Mouse (Mus musculus) adrenal gland, postnatal 4 days (tissue): Measurements from ENCODE around the gene Abca7. TPM values are rescaled to one million over a fixed set of nuclear protein-coding genes. Genes with fewer than 3 reads are reported as not detected.

Experiments
- DNase-seq, 2 experiments: peaks; one replicate each; pipeline ENCODE4 v3.0.0; 2021 to 2022; ENCODE audit warnings: low spot score in 2 of 2, mixed read lengths in 2 of 2
- total RNA-seq, 2 experiments: library from RNA; stranded (reverse); gene quantifications; 2 replicates each; pipeline ENCODE4 v1.2.3; 2021

Gene Abca7
- total RNA-seq, 2 experiments from 2014 or later = 21.9 to 23.0 TPM

DNA sequence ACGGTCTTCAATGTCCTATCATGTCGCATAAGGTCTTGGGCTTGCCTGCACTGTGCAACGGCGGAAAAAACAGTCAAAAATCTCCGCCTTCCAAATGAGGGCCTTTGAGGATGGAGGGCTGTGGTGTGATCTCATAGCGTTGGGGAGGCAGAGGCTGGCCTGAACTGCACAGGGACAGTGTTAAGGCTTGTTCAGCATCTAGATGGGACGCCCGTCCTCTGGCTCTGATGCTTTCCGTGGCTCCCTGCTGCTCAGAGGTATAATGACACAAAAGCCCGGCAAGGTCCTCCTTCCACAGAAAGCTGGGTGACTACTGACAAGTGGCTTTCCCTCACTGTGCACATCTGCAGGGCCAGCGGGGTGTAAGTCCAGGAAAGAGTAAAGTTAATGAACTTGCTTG is 23.9 kb downstream of the Abca7 start:
- no peak for DNase-seq

DNA sequence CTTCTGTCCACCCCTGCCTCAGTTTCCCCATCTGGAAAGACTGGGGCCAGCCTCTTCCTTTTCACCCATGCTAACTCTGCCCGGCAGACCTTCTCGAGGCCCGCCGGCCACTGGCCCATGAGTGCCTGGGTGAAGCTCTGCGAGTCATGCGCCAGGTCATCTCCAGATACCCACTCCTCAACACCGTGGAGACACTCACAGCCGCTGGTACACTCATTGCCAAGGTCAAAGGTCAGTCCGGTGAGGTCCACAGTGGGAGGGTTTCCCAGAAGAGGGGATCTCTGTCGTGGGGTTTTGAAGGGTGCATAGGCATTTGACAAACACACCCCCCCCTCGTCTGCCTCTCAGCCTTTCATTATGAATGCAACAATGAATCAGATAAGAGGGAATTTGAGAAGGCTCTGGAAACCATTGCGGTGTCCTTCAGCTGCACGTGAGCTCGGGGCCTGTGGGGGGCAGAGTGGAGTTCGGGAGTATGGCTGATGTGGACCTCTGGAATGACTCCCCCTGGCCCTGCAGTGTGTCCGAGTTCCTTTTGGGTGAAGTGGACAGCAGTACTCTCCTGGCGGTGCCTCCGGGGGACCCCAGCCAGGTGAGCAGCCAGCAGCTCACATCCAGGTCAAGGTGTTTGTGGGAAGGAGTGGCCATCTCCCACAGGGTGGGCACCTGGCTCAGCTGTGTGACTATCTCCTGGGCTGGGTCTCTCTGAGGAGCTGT is 24.5 kb downstream of the Abca7 start:
- no peak for DNase-seq

DNA sequence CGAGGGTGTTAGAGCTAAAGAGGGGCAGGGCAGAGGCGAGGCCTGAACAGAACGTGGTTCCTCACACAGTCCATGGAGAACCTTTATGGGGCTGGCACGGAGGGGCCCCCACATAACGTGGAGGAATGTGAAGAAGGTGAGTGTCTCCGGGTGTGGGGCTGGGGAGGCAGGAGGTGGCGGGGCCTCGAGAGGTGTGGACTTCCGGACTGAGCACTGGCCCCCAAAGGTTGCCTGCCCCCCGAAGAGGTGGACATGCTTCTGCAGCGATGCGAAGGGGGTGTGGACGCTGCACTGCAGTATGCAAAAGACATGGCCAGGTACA is 25.0 kb downstream of the Abca7 start:
- DNase-seq = no peak

DNA sequence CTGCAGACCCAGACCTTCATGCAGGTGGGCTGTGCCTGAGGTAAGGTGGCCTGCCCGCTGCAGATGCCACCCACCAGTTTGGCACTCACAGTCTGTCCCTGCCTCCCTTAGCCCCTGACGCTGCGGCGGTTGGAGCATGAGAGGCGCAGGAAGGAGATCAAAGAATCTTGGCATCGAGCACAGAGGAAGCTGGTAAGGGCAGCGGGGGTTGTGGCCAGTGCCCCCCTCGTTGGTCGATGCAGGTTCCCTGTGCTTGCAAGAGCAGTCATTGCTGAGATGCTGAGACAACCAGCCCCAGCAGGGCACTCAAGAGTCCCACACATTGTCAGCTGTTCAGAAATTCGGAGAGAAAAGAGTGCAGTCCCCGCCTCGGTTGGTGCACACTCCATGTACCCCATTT is 25.9 kb downstream of the Abca7 start:
- no peak for DNase-seq

DNA sequence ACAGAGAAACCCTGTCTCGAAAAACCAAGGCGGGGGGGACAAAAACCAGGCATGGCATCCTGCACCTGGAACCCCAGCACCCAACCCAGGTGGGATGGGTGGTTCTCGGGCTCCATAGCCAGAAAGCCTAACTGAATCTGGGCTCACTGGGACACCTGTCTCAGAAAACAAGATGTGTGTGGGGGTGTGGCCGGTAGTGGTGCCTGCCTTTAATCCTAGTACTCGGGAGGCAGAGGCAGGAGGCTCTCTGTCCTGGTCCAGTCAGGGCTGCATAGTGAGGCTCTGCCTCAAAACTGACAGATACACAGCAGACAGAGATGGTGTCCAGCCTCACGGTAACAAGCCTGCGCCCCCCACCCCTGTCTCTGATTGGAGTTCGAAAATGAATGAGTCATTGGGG is 26.5 kb downstream of the Abca7 start:
- no peak for DNase-seq

DNA sequence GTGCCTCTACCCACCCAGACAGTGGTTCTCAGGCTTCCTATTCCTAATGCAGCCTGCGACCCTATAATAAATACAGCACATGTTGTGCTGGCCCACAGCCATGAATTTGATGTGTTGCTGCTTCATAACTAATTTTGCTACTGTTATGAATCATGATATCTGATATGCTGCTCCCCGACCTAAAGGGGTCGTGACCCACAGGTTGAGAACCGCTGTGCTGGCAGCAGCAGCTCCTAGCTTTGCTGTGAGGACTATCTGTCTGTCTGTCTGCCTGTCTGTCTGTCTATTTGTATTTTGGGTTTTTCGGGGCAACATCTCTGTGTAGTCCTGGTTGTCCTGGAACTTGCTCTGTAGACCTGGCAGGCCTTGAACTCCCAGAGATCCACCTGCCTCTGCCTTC is 27.5 kb downstream of the Abca7 start:
- DNase-seq = no peak

DNA sequence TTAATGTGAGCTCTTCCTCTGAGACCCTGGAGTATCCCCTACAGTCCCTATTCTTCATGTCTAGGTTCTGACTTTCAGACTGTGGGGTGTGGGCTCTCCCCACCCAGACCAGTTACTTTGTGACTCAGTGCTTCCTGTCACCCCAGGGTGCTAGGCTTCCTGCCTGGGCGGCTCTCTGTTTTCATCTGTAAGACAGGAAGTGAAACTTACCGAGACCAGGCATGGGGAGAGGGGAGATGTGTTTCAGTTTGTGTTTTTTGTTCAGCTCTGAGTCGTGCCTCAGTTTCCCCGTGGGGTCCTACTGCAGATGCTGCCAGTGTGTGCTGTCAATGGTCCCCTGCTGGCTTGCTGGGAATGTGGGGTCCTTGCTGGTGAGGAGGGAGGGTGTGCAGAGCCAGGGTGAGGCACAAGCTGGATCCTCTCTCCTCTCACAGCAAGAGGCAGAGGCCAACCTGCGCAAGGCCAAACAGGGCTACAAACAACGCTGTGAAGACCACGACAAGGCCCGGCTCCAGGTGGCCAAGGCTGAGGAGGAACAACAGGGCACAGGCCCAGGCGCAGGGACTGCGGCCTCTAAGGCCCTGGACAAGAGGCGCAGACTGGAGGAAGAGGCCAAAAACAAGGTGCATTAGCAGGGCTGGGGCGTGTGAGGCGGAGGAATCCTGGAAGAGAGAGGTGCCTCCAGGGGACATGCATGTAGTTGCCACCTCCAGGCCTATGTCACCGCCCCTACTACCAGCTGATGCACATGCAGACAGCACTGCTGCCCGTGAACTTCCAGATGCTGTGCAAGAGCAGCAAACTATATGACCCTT is 28.1 kb downstream of the Abca7 start:
- DNase-seq = no peak

DNA sequence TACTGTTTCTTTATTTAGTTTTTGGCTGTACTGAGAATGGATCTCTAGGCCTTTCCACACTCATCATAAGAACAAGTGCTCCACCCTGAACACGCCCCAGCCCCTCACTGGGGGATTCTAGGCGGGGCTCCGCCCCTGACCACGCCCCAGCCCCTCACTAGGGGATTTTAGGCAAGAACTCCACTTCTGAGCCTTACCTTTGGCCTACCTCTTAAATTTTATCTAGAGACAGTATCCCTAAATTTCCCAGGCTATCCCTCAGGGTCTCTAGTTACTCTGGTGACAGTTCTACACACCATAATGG is 28.7 kb downstream of the Abca7 start:
- DNase-seq = no peak

DNA sequence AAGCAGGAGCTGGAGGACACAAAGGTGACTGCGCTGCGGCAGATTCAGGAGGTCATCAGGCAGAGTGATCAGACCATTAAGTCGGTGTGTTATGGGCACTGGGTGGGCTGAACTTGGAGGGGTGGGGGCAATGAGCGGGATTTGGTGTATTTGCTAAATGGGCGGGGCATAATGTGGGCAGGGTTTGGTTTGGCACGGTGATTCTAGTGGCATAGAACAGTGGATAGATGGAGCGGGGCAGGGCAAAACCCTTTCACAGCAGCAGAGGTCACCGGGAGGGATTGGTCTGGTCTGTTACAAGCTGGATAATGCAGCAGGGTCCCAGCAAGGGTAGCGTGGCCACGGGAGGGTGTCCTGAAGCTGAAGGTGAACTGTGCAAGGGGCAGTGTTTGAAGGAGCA is 29.2 kb downstream of the Abca7 start:
- DNase-seq = no peak

DNA sequence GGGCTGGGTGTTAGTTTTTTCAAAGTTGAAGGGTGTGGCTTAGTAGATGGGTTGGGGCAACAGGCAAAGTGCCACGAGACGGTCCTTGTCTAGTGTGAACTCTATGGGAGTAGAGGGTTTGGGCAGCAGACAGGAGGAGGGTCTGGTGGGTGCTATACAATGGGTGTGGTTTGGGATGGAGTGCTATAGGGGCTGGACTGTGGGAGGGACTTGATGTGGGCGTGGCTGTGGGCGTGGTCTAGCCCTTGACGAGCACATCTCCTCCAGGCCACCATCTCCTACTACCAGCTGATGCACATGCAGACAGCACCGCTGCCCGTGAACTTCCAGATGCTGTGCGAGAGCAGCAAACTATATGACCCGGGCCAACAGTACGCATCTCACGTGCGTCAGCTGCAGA is 29.6 kb downstream of the Abca7 start:
- no peak for DNase-seq

DNA sequence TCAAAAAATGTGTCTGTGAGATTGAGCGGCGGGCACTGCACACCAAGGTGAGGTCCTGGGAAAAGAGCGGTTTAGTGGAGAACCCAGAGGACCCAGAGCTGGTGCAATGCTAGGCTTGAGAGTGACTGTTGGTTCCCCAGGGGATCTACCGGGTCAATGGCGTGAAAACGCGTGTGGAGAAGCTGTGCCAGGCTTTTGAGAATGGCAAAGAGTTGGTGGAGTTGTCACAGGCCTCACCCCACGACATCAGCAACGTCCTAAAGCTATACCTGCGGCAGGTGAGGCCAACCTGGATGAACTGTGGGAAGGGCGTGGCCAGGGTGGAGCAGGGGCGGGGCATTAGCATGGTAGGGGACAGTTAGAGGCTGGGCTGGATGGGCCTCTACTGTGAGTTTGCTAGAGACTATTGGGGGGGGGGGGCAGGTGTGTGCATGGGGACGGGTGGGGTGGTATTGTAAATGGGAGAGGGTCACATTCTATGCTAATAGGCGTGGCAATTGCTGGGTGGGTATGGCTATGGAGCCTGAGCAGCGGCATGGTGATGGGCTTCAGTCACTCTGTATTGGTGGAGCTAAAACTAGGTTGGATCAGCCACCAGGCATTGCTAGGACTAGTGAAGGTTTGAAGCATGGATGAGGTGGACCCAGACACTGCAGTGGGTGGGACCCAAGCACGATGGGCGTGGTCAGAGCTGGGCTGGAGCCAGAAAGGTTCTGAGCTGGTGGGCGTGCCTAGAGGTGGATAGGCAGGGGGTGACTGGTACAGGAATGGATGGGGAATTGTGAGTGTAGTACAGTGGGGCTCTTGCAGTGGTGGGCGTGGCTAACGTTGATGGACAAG is 31.6 kb downstream of the Abca7 start:
- no peak for DNase-seq

DNA sequence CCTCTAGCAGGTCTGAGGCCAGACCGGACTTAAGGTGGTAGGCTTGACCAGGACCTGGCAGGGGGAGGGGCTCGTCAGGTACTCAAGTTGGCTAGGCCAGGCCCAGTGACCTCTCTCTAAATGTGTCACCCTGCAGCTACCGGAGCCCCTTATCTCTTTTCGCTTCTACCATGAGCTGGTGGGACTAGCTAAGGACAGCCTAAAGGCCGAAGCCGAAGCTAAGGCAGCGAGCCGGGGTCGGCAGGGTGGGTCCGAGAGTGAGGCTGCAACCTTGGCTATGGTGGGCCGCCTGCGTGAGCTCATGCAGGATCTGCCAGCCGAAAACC is 32.2 kb downstream of the Abca7 start:
- no peak for DNase-seq

DNA sequence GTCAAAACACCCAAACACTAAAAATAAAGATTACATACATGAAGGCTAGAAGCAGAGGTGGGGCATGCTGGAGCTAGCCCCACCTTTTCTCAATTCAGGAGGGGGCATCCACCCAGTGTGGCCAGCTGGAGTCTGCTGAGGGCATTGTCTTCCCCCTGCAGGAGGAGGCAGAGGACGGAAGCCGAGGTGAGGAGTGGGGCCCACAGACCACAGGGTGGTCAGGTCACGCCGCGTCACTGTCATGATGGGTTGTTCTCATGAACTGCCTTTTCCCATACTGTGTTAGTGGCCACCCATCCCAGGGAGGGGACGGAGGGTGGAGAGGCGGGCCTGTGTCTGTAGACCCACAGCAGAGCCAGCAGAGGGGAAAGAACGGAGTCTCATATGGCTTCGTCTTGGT is 33.9 kb downstream of the Abca7 start:
- DNase-seq = no peak

DNA sequence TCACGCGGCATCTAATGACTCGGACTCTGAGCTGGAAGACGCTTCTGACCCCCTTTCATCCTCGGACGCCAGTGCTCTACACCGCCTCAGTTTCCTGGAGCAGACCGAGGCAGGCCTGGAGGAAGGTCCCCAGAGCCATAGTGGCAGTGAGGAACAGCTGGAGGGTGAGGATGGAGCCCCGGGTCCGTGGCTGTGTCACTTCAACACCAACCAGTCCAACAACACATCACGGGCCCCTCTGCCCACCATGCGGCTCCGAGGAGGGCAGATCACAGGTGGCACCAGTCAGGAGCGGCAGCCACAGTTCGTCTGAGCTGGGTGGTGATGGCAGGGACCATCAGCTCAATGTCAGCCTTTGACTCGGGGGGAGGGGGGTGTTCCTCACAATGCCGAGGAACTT is 34.4 kb downstream of the Abca7 start:
- DNase-seq = no peak

DNA sequence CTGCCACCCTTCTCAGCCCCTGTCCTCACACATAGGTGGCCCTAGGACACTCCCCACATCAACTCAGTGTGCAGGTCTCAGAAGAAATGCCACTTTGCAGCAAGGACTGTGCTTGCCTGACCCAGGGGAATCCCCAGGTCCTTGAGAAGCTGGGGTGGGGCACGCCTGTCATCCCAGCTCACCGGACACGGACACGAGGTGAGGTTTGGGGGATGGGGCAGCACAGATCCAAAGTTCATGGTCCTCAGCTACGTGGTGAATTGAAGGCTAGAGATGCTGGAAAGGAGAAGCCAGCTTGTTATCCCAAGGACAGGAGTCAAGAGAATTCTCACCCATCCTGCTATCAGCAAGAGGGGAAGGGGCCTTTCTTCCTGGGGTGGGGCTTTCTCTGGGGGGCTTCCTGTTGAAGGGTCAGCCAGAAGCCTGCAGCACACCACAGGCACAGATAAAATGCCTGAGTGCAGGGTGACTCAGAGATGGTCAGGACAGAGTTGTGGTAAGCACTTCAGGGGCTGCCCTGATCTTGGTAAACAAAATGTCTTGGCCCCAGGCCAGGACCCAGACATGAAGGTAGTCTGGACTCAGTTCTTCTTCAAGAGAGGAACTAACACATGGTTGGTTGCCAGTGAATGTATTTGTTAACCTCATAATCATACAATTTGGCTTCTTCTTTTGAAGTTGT is 36.6 kb downstream of the Abca7 start:
- no peak for DNase-seq

DNA sequence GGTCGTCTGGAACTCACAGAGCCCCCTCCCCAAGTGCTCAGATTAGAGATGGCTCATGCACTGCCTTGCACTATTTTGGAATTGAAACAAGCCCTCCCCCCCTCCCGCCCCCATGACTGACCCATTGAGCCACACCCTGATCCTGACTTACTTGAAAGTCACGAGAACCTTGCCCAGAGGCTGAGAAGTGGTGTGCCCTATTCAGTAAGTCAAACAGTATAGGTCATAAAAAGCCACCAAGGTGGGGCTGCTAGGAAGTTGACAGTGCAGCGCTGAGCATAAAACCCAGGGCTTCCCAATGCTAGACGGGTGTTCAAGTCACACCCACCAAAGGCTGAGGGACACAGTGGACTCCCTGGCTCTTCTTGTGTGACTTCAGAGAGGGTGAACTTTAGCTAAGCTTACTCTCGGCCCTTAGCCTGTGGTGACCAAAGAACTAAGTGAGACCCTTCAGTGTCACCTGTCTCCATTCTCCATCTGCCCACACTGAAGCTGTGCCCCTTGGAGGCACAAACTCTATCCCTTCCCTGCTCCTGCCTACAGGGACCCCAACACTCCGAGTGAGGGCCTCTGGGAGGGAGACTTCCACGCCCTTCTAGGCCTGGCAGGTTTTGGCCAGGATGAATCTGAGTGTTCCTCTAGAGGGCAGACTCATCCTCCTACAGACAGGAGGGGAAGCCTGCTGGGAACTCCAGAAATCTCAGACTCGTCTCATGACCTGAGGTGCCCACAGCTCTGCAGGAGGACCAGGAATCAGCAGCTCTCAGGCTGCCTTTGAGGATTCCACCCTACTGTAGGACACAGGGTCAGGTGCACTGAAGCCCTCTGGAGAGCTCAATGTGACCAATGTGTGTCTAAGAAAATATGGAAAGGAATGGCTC is 37.5 kb downstream of the Abca7 start:
- DNase-seq = no peak

DNA sequence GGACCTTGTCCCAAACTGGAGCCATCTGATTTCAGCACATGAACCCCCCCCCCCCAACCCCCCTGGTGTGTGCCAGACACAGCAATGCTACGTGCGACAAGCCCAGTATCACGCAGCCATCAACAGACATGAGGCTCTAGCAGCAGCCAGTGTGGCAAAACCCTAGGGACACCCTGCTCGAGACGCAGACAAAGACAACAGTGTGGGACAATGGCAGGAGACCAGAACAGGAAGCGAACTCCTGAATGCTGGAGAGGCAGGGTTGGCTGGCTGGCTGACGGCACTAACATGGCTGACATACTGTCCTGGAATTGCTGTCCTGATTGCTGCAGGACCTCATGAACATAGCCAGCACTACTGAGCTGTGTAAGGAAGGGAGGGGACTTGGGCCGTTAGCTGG is 38.9 kb downstream of the Abca7 start:
- DNase-seq = no peak

DNA sequence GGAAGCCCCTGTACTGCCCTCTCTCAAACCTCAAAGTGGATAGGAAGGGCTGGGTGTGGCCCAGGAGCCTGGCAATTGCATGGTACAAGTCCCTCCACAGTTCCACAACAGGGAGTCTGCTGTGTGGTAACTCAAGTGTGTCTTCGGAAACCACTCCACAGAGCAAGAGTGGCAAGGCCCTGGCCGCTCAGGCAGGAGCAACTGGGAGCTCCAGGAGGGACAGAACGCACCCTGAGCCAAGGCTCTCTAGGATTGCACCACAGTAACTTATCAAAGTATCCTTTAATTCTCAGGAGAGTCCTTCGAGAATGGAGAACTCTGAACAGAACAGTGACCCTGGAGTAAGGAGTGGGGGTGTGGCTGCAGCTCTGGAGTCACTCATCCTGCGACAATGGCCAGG is 39.4 kb downstream of the Abca7 start:
- no peak for DNase-seq

DNA sequence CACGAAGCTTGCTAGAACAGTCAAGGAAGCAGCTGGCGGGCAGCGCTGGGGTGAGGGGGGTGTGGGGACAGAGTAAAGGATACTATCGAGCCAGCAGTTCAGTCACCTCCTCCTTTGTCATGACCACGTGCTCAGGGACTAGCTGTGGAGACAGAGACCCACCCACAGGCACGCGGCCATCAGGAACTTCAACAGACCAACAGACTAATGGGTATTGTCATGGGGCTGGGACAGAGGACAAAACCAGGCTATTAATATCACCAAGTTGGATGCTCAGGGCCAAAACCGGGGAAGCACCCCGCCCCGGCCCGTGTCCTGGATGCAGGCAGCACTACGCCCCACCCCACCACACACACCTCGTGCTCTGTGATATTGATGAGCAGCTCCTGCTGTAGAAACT is 40.5 kb downstream of the Abca7 start:
- no peak for DNase-seq

DNA sequence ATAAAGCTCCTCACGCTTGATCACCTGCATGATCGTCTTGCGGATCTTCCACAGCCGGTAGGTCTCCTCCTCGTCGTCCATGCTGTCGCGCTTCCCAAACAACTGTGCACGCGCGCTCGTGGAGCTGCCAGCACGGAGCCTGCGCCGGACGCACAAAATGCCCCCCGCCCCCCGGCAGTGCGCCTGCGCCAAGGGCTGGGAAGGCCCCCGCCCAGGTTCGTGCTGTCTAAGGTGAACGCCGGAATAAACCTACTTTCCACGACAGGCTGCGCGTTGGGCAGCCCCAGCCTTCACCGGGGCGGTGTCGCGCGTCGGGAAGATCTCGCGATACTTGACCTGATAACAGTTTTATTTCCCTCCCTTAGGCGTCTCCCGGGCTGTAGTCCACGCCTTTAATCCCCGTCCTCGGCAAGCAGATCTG is 43.3 kb downstream of the Abca7 start, which contains the start of gene Polr2e:
Gene Polr2e, minus strand, starts transcription at position 237 of the 421 bp plus-strand sequence.
- peak; percentile 95 to 98 for DNase-seq
